Mouse (Mus musculus) lung, adult 18-20 months (tissue): ENCODE measurements at regions not wholly inside any gene's neighbourhood (a gene's known extent, or its start where the extent isn't known, plus 50 kb on each side); places are given as distances from the start of the nearest gene placed in this dataset.
A peak's percentile ranks its signal among the peaks of the same experiment; 100 is the strongest.

Experiments
- DNase-seq, 2 experiments: peaks; one replicate each; pipeline ENCODE4 v3.0.0; 2022; ENCODE audit warnings: mixed read lengths in 2 of 2

DNA sequence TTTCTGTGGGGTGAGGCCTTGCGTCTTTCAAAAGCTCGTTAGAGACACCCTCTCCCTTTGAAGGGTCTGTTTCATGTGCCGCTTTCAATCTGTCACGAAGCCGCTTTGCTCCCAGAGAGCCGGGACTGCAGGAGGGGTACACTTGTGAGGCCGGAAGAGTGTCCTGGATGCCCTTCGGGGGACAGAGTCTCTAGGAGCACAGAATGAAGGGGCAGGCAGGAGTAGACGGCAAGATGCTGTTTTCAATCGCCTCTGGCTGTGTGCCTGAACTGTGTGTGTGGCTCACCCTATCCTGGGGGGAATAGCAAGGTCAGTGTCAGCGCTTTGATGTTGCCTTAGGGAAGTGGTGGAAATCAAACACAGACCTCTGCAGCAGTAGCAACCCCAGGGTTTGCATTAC, 174.7 kb downstream of the Gadd45g start:
- no peak for DNase-seq

DNA sequence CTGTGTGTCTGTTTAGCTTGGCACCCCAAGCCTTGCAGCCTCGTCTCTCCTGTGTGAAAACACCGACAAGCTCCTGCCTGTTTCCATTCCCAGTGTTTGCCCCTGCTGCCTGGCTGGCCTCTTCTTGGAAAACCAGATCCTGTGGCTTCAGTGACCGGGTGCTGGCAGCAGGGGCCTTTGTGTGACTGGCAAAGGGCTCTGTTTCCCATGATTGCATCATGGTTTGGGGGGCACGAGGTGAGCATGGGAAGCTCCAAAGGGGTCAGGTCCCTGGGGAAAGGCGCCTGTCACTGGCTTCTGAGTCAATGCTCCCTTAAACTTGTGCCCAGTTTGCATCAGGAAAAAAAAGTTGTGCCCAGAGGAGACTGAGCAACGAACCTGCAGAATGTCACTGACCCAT, 175.3 kb downstream of the Gadd45g start:
- no peak for DNase-seq

DNA sequence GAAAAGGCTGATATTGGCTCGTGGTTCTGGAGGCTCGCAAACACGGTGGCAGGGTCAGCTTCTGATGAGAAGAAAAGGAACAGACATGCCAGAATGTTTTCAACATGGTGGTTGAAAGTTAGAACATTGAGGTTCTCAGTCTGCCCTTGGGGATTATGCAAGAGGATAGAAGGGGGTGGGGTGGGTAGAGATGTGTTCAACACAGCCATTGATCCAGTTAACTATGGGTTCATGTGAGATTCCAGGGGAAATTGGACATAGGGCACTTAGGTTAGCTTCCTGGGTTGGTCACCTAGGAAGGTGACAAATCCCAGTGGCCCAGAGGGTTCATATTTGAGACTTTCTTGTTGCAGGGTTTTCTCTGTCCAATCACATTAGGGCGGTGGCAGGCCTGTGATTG, 176.1 kb downstream of the Gadd45g start:
- DNase-seq, result no peak

DNA sequence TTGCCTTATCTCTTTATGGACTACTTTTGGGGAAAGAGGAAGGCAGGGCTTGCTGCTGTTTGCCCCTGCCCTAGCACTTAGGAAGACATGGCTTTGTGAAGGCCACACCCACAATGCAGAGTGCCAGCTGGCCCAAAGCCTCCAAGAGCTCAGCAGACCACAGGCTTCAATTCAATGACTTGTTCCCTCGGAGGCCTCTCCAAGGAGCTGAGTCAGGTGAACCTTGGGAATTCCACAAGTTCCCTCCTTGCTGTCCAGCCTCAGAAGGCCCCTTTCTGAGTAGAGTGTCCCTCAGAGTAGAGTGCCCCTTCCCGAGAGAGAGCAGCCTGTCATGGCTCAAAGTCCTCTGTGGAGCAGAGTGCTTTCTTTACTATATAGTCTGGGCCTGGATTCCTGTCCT, 177.9 kb downstream of the Gadd45g start:
- peak; percentile 83 to 89 for DNase-seq

DNA sequence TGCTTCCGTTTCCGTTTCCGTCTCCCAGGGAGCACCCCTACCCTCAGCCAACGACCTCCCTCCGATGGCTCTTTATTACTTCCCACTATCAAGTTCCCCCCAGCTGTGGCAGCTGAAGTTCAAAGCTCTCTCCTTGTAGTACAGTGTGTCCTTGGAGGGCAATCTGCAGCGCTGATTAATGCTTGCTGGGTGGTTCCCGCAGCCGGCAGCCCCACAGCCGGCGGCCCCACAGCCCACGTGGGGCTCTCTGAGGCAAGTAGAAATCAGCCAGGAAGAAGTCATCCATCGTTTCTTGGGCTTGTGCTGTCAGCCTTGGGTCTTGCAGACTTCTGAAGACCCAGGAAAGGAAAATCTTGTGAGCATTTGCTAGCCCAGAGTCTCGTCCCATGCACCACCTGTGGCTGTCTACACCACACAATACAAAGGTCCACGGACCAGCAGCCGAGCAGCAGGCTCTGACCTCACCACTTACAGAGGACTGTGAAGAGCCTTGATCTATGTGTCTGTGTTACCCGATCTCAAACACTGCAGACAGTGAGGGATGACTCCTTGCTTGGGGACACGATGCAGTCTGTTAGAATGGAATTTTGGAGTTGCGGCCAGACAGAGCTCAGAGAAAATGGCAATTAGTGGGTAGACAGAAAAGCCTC, 178.5 kb downstream of the Gadd45g start:
- DNase-seq, result peak in 1 of 2 experiments; percentile 51

DNA sequence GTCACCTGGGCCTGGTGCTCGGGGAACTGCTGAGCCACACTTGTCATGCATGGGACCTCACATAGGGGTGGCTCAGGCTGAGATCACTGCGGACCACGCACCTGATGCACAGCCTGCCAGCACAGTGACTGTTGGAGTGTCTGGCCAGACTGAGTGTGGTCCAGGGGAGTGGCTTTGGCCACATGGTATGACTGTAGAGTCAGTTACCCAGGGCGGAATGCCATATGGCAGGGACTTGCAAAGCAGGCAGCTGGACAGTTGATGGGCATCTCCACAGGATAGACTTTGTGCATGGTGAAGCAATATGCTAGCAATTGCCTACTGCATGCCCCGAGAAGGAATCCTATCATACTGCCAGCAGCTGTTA, 179.0 kb downstream of the Gadd45g start:
- DNase-seq, result no peak

DNA sequence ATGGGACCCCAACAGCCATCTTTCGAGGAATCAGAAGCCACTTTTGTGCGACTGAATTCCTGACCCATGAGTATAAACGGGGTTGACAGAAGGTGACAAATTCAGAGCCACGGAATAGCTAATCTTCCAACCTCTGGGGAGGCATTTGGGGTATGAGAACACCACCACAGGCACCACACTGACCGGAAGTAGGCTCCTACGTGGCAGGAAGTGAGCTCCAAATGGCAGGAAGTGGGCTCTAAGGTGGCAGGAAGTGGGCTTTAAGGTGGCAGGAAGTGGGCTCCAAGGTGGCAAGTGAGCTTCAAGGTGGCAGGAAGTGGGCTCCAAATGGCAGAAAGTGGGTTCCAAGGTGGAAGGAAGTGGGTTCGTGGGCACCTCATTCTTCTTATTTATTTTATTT, 179.8 kb downstream of the Gadd45g start:
- DNase-seq, result no peak

DNA sequence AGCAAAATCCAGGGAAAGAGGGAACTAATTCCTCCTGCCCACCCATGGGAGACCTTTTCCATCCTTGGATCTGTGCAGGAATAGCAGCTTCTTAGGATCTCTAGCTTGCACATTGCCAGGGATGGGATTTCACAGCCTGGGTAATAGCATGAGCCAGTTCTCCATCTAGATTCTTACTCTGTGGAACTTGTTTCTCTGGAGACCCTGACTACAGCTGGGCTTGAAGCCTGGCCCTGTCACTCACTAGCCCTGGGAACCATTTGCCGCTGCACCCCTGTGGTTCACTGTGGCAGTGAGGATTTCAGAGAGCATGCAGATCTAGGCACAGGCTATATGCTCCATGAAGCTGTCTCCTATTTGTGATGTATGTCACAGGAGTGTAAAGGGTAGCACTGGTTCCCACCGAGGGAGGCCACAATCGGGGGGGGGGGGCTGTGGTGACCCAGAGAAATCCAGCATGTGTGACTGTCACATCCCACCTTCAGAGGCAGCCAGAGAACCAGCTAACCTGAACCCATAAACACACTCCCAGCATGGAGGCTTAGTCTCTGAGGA, 183.5 kb downstream of the Gadd45g start:
- no peak for DNase-seq

DNA sequence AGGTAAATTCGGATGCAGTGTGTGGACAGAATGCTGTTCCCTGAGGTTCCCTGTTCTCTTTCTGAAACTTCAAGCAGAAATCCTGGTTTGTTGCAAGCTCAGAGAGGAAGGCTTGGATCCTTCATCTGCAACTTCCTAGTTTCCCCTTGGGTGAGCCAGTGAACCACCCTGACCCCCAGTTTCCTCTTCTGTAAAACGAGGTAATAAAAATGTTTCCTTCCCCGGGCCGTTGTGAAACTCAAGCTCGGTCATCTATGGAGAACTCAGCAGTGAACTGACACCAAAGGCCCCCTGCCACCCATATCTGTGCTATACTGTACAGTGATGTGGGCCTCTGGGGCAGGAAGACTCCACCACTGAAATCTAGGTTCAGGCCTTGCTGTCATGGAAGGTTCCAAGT, 185.0 kb downstream of the Gadd45g start:
- no peak for DNase-seq

DNA sequence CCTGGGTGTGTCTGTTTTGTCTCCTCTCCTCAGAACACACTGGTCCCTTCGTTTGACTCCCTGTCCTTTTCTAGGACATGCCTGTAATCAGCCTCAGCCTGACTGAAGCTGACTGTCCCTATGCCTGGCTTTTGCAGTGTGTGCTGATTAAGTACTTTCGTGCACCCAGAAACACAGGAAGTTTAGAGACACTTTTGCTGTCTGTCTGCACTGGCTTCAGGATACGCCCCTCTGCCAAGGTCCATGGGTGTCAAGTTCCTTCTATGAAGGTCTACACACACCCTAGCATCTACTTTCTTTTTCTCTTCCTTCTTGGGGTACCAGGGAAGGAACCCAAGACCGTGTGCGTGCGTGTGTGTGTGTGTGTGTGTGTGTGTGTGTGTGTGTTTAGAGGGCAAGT, 189.3 kb downstream of the Gadd45g start:
- DNase-seq, result no peak

DNA sequence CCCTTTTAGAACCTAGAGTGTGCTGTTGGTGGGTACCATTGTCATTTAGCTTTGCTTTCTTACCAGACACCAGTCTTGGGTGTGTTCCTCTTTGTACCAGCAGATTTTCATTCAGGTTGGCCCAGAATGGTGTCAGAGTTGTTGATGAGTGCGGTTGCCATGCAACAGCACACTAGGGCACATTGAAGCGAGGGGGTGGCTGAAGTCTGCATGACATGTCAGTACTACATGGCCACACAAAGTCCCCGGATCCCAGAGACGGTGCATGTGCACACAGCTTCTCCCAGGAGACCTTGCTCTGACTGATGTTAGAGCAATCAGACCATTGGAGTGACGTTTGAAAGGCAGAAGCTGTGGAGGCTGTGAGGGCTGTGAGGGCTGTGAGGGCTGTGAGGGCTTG, 189.9 kb downstream of the Gadd45g start:
- DNase-seq, result no peak

DNA sequence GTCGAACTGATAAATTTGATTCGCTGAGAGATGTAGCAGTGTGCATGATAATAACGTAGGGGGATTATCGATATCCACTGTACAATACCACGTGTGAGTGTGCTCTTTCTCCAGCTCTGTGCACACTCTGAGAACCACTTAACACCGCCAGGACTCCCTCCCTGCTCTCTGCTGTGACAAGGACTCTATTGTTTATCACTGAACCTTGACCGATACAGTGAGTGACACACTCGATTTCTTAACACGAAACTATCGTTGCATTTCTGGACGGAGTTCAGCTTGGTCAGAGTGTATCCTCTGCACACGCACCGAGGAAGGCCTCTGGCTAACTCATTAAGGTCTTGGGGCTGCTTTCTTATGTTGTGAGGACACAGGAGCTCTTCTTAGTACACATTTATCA, 190.7 kb downstream of the Gadd45g start:
- DNase-seq, result no peak

DNA sequence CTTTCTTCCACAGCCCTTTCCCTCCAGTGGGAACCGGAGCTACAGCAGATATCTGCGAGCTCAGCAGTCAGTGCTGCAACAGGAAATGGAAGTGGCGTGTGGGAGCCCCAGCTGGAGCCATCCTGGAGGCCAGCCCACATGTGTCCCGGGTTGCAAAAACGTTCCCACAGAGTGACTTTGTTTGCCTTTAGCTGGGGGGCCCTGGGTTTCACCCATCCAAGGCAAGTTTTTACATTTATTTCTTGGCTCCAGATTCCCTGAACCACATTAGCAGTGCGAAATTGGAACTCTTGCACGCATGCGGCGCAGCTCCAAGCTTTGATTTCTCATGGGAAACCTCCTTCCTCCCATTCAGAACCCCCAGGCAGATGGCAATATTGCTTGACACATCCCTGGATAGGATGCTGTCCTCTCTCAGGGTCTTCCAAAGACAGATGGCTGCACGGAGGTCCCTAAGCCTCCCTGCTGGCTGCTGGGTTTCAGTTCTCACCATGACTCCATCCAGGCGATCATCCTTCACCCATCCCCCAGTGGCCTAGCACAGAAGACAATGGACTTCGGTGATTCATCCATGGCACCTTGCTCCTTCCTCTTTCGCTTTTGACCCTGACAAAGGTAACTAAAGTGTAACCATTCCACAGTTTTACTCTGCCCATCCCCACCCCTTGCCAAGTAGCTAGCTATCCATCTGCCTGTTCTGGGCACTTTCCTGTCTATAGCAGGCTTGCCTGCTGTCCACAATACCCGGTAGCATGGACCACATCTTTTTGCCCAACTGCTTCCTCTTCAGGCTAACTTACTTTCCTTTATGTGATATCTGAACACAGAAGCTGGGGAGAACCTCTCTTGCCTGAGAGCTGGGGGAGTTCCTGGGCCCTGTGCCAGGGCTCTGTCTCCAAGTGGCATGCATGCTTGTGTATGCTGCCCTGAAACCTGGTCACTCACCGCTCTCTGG, 195.3 kb downstream of the Gadd45g start:
- DNase-seq, result peak; percentile 60 to 64

DNA sequence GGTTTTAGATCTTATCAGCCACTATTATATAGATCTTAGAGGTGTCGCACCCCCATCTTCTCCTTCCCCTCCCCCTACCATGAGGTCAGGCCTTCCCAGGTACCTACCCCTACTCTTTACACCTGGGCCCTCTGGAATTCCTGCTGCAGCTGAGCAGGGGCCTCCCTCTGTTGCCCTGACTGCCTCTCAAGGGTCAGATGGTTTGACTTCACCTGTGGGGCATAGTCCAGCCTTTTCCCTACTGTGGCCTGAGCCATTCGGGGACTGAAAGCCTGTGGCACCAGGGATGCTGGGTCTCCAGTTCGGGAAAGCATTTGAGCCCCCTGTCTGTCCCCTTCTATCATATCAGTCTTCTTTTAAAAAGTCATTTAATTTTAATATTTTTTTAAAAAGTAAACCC, 196.4 kb downstream of the Gadd45g start:
- DNase-seq, result no peak

DNA sequence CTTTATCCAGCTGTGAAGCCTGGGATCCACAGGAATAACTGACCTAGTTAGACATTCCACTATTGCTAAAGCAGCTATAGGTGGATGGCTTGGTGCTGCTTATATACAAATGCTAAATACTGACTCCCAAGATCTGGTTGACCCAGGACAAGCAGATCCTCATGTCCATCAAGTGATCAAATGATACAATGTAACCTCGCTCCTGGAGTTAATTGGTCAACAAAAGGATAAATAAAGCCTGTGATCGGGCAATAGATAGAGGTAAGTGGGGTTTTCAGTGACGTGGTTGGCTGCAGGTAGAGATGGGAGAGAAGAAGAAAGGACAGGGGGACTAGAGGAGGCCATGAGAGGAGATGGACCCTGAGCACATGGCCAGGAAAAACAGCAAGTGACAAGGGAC, 197.4 kb downstream of the Gadd45g start:
- no peak for DNase-seq

DNA sequence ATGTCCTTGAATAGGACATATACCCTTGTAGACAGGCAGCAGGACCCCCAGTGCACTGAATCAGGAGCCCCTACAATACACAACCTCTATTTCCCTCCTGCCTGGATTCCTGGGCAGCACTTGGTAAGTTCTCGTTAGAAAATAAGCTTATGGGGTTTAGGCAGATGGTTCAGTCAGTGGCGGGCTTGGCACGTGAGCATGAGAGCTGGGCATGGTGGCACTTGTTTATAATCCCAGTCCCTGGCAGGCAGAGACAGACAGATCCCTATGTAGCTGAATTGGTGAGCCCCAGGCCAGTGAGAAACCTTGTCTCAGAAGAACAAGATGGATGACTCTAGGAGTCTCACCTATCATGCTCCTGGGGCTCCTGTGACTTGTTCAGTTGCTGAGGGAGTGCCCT, 198.9 kb downstream of the Gadd45g start:
- DNase-seq, result no peak

DNA sequence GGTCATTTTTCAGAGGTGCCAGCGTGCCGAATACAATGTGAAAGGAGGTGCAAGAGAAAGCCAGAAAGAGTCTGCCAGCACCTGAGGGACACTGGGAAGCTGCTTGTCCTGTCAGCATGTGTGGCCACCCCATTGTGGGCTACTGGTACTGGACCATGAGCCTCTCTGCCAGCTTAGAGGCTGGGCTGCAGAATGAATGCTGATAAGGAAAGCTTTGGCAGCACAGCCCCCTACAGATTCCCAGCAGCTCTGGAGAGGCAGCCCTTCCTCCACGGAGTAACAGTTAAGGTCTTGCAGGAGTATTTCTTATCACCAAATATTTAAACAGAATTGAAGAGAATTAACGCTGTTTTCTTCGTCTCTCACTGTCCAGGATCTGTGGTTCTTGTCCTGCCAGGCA, 199.5 kb downstream of the Gadd45g start:
- DNase-seq, result no peak

DNA sequence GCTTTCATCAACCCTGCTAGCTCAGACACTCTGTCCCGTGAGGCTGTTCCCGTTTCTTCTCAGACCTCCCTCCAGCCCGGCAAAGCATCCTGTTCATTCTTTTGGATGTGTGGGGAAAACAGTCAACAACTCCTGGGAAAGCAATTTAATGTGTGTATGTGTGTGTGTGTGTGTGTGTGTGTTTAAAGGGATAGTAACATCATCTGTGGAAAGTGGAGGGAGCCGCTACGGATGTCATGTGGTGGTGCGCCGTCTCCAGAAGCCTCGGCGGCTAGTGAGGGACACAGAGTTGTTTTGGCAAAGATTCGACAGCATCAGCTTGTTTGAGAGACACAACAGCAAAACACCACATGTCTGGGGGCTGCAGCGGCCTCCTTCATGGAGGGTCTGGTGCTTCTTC, 200.2 kb downstream of the Gadd45g start:
- no peak for DNase-seq

DNA sequence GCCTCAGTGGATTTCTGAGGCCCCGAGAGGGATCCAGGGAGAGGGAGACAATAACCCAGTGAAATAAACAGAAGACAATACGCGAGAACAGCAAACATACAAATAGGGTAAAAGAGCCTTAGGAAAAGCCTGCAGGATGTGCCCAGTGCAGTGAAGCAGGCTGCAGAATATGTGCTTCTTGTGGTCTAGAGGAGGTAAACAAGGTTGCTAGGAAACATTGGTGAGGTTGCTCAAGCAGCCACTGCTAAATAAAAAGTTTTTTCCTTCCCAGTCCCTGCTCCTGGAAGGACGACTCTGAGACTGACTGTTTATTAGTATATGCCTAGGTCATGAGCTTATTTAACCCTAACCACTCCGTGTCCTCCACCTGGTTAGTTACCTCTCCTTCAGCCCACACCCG, 201.5 kb downstream of the Gadd45g start:
- DNase-seq, result peak in 1 of 2 experiments; percentile 46

DNA sequence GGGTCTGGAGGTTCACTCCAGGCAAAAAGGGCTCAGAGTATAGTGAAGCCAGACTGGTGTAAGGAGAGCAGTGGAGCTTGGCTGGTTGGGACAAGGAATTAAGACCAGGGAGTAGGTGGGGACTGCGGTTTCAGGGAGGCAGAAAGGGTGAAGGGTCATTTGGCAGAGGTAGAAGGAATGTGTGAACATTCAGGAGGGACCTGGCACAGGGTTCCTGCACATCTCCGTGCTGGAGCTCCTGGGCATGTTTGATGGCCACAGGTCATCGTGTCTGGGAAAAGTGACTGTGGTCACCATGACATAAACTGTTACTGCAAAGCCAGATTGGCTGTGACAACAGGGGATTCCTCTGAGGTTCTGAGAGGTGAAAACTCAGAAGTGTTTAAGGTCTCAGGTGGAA, 202.3 kb downstream of the Gadd45g start:
- DNase-seq, result no peak

DNA sequence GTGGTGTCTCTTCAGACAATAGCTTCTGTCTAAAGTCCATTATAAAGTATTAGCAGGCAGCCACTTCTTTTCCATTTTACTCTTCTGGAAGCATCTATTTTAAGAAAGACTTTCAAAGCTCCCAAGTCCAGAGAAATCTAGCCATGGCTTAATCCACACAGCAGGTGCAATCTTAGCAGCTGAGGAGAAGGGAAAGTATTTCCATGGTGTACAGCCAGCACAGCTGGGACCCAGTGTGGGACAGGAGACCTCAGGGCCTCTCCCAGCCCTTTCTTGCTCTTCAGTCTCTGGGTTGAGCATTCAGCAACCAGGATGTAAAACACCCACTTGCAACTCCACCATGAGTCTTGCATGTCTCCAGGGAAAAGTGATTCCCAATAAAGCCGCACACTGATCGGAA, 202.8 kb downstream of the Gadd45g start:
- no peak for DNase-seq

DNA sequence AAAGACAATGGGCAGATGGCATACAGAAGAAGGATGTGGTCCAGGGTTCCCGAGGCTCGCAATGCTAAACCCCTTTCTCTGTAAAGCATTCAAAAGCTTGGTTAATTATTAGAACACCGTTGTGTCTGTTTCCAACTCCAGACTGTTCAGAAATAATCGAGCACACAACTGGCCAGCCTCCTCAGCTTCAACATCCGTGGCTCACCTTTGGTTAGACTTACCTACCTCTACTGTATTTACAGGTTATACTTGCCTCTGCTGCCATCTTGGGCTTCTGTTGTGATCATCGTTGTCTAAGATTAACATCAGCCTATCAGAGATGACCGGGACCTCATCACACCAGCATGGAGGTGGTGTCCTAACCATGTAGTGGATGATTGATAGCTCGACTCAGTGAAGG, 209.3 kb downstream of the Gadd45g start:
- DNase-seq, result no peak

DNA sequence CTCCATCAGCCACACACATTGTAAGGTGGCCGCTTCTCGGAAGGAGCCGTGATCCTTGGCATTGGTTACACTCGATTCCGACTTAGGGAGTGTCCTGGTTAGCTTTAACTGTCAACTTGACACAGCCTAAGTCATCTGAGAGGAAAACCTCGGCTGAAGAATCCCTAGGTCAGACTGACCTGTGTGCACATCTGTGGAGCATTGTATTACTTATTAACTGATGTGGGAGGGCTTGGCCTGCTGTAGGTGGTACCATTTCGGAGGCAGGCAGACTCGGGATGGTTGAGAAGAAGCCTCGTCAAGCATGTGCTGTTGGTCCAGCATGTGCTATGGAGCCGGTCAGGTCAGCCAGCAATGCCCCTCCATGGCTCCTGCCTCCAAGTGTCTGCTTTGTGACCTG, 211.0 kb downstream of the Gadd45g start:
- no peak for DNase-seq

DNA sequence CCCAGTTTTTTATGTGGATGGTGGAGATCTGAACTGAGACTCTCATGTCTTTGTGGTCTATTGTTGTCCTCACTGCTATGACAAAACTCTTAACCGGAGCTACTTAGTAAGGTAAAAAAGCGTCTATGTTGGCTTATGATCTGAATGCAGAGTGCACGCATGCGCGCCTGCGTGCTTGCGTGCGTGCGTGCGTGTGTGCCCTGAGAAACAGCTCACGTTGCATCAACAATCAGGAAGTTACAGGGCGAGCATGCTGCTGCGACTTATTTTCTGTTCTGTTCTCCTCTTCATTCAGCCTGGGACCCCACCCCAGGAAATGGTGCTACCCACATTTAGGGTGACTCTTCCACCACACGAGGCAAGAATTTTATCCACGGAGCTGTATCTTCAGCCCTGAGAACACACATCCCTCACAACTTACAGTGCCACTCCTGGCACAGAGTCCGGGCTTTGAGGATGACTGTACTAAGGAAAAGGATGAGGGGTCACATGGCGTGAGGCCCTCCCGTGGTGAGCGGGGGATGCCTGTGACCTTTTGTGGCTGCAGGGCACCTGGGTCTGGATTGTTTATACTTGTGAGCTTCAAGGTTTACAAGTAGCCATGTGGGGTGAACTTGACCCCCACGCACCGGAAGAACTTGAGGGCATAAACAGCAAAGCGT, 213.4 kb downstream of the Gadd45g start:
- no peak for DNase-seq
